Mouse (Mus musculus) adipocyte (in vitro differentiated cells): ENCODE measurements at regions not wholly inside any gene's neighbourhood (a gene's known extent, or its start where the extent isn't known, plus 50 kb on each side); places are given as distances from the start of the nearest gene placed in this dataset.

ENCODE experiments used
- DNase-seq: peaks from one replicate; pipeline ENCODE4 v3.0.0-alpha.2; 2016; ENCODE audit warnings: low spot score

- DNase-seq = no peak
Observed at GRCm38 (mm10) chr6:103405961-103406360, 104.4 kb upstream of the Chl1 start.

GRCm38 (mm10) chr6:103414888-103415287 lies 95.5 kb upstream of the Chl1 start:
- no peak for DNase-seq

- no peak for DNase-seq
Observed at GRCm38 (mm10) chr6:103421013-103421933, 89.1 kb upstream of the Chl1 start.

GRCm38 (mm10) chr6:103430933-103431594 lies 79.3 kb upstream of the Chl1 start:
- no peak for DNase-seq

- no peak for DNase-seq
Observed at GRCm38 (mm10) chr6:103431595-103431957, 78.8 kb upstream of the Chl1 start.
